Mouse (Mus musculus): ENCODE measurements at regions not wholly inside any gene's neighbourhood (a gene's known extent, or its start where the extent isn't known, plus 50 kb on each side); places are given as distances from the start of the nearest gene placed in this dataset.

GRCm38 (mm10) chr12:74414738-74415137 is 98.5 kb upstream of the Gm11042 start:
- TF ChIP-seq CTCF (IDR thresholded peaks at IDR 0.05; ENCODE audit: borderline replicate concordance, insufficient read depth, low read depth, low read length), result no peak
- TF ChIP-seq POLR2A (IDR thresholded peaks at IDR 0.05; ENCODE audit: borderline replicate concordance, insufficient read depth, low read length), result no peak
- Histone ChIP-seq H3K27ac (ENCODE audit: insufficient read depth, low read length) (no peak overlapping the region), H3K4me1 (ENCODE audit: control insufficient read depth, insufficient read depth, low read length) (no peaks in the 10 kb centered on the region), H3K4me3 (replicated peaks; ENCODE audit: insufficient read depth, low read depth, low read length) (no peak overlapping the region), H3K27me3 (ENCODE audit: control insufficient read depth, insufficient read depth, low read length) (no peaks in the 10 kb centered on the region)
- no peak for DNase-seq
- 91% methylated on average over 2 of the region's 2 CpGs for WGBS

GRCm38 (mm10) chr12:74410511-74410910 is 94.3 kb upstream of the Gm11042 start:
- TF ChIP-seq POLR2A (IDR thresholded peaks at IDR 0.05; ENCODE audit: borderline replicate concordance, insufficient read depth, low read length) (no peak), CTCF (IDR thresholded peaks at IDR 0.05; ENCODE audit: borderline replicate concordance, insufficient read depth, low read depth, low read length) (no peak)
- Histone ChIP-seq H3K27ac (ENCODE audit: insufficient read depth, low read length) (no peak overlapping the region), H3K27me3 (ENCODE audit: control insufficient read depth, insufficient read depth, low read length) (no peaks in the 10 kb centered on the region), H3K4me1 (ENCODE audit: control insufficient read depth, insufficient read depth, low read length) (no peaks in the 10 kb centered on the region), H3K4me3 (replicated peaks; ENCODE audit: insufficient read depth, low read depth, low read length) (no peak overlapping the region)
- 42% methylated on average over 2 of the region's 2 CpGs for WGBS
- DNase-seq, result no peak

GRCm38 (mm10) chr12:74407591-74408095 is 91.4 kb upstream of the Gm11042 start:
- WGBS, result 43% methylated on average over 3 of the region's 3 CpGs
- Histone ChIP-seq H3K4me3 (replicated peaks; ENCODE audit: insufficient read depth, low read depth, low read length) (no peak overlapping the region), H3K4me1 (ENCODE audit: control insufficient read depth, insufficient read depth, low read length) (no peaks in the 10 kb centered on the region), H3K27ac (ENCODE audit: insufficient read depth, low read length) (no peak overlapping the region), H3K27me3 (ENCODE audit: control insufficient read depth, insufficient read depth, low read length) (no peaks in the 10 kb centered on the region)
- DNase-seq, result no peak
- no peak for TF ChIP-seq CTCF (IDR thresholded peaks at IDR 0.05; ENCODE audit: borderline replicate concordance, insufficient read depth, low read depth, low read length)
- no peak for TF ChIP-seq POLR2A (IDR thresholded peaks at IDR 0.05; ENCODE audit: borderline replicate concordance, insufficient read depth, low read length)

- TF ChIP-seq POLR2A (IDR thresholded peaks at IDR 0.05; ENCODE audit: borderline replicate concordance, insufficient read depth, low read length) (no peak), CTCF (IDR thresholded peaks at IDR 0.05; ENCODE audit: borderline replicate concordance, insufficient read depth, low read depth, low read length) (no peak)
- H3K27ac ChIP-seq (ENCODE audit: insufficient read depth, low read length), result no peak overlapping the region
- H3K4me1 ChIP-seq (ENCODE audit: control insufficient read depth, insufficient read depth, low read length), result no peaks in the 10 kb centered on the region
- no peak for DNase-seq
- H3K4me3 ChIP-seq (replicated peaks; ENCODE audit: insufficient read depth, low read depth, low read length), result no peak overlapping the region
- no peaks in the 10 kb centered on the region for H3K27me3 ChIP-seq (ENCODE audit: control insufficient read depth, insufficient read depth, low read length)
- WGBS, result 79% methylated on average over 6 of the region's 6 CpGs
Observed at GRCm38 (mm10) chr12:74389811-74390210, 73.6 kb upstream of the Gm11042 start.
